Mouse (Mus musculus): ENCODE data around the gene Vps35l. TPM values are rescaled to one million over a fixed set of nuclear protein-coding genes. Genes with fewer than 3 reads are reported as not detected.

Vps35l gene
- polyA plus RNA-seq, 1 experiment from 2014 or later = 44.8 TPM

DNA sequence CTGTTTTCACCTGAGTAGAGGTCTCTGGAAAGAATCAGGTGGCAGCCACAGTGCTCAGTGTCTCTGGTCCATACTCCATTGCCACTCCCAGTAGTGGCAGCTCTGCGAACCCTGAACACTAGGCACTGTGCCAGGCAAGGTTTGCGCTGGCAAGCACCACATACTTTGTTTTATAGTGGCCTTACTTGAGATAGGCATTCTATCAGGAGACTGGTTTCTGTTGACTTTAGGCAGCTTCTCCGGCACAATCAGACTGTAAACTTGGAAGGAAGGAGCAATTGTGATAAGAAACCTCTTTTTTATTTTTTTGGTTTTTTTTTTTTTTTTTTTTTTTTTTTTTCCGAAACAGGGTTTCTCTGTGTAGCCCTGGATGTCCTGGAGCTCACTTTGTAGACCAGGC is 32.0 kb upstream of the Vps35l start:
- no peak for ATAC-seq (replicated peaks; ENCODE audit: insufficient number of reproducible peaks, insufficient read depth, low FRiP score, low read depth)
- no peak overlapping the region for H3K9ac ChIP-seq
- WGBS = 46% methylated on average over 4 of the region's 4 CpGs
- H3K9me3 ChIP-seq (replicated peaks) = no peaks in the 10 kb centered on the region
- no peak overlapping the region for H3K4me2 ChIP-seq
- H3K4me3 ChIP-seq = no peak overlapping the region
- peaks cover 22% of the 10 kb centered on the region for H3K4me1 ChIP-seq (replicated peaks)
- H3K36me3 ChIP-seq = no peaks in the 10 kb centered on the region
- H3K27me3 ChIP-seq = no peaks in the 10 kb centered on the region
- no peak overlapping the region for H3K27ac ChIP-seq

DNA sequence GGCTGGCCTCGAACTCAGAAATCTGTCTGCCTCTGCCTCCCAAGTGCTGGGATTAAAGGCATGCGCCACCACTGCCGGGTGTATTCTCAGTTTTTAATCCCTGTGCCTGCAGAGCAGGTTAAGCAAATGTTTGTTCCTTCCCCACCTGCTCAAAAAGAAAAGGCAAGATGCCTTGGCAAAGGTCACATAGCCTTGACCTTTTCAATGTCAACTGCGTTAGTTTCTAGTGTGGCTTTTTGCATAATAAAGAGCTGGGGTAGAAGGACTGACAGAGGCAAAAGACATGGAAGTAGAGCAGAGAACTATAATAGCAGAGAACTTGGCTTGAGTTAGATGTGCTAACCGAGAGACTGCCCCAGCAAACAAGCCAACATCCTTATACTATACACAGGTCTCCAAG is 29.2 kb upstream of the Vps35l start:
- Histone ChIP-seq H3K27ac (no peak overlapping the region), H3K9me3 (replicated peaks) (no peaks in the 10 kb centered on the region), H3K4me1 (replicated peaks) (peaks cover 12% of the 10 kb centered on the region), H3K4me2 (no peak overlapping the region), H3K36me3 (peaks cover 4% of the 10 kb centered on the region; the same call in 1 of the 2 replicates), H3K9ac (no peak overlapping the region), H3K4me3 (no peak overlapping the region), H3K27me3 (no peaks in the 10 kb centered on the region)
- WGBS = 76% methylated on average over 5 of the region's 5 CpGs
- no peak for ATAC-seq (replicated peaks; ENCODE audit: insufficient number of reproducible peaks, insufficient read depth, low FRiP score, low read depth)

DNA sequence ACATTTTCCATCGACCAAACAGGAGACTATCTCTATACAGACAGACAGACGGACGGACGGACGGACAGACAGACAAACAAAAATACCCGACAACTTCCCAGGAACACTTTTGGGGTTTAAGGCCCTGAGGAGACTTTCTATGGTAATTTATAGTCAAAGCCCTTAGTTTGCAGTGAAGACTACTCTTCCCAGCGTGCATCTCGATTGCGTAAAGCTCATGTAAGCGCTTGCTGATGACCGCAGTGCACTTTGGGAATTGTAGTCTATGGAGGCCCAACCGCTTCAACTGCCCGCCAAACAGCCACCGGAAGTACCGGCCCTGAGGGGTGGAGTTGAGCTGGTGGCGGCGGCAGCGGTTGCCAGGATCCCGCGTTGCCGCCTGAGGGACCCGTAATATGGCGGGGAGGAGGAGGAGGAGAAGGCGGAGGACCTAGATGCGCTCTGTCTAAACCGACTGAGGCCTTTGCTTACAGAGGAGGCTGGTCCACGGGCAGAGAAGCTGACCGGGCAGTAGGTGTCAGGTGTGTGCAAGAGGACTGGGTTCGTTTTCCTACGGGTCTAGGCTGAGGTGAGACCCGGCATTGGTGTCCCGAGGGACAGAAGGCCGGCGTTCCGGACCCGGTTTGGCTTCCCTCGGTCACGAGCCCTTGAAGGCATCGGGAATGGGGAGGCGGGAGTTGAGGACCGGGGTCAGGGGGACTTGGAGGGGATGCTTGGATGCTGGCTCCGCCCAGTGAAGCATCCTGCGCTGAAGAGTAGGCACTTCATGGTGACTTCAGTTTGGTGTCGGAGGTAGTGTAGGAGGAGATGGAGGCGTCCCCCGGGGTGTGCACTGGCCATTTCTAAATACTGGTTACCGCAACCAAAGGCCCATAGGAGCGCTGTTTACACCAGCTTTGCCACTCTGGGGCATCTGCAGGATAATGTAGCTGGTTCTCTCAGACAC is 27.5 kb upstream of the Vps35l start, which contains the start of gene Ccp110:
Gene Ccp110 (plus strand): TSS at position 325 of the 946 bp plus-strand sequence.
- H3K4me1 ChIP-seq (replicated peaks) = peaks cover 8% of the 10 kb centered on the region
- no peaks in the 10 kb centered on the region for H3K27me3 ChIP-seq
- 1% methylated on average over 48 of the region's 48 CpGs for WGBS
- H3K4me3 ChIP-seq = peak within 1 kb of the TSS; percentile 81
- peak within 1 kb of the TSS; percentile 66 for H3K9ac ChIP-seq
- H3K36me3 ChIP-seq = peaks cover 4% of the 10 kb centered on the region; the same call in 1 of the 2 replicates
- peak; percentile 95 for ATAC-seq (replicated peaks; ENCODE audit: insufficient number of reproducible peaks, insufficient read depth, low FRiP score, low read depth)
- no peak within 1 kb of the TSS for H3K27ac ChIP-seq
- peak within 1 kb of the TSS; percentile 85 for H3K4me2 ChIP-seq
- H3K9me3 ChIP-seq (replicated peaks) = no peaks in the 10 kb centered on the region

DNA sequence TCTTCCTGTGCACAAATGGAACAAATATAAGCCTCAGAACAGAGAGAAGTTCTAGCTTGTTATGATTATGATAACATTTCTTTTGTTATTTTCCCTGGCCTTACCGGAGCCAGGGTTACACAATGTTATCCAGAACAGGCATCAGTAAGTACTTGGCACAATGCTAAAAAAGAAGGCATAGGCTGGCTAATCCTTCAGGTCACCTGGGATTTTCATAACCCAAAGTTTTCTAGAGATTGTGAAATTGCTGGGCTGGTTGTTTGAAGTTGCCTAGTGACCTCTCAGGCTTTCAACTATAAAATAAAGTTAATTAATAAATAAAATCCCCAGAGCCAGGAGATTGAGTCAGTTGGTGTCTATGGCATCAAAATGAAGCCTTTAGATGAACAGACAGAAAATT is 25.2 kb upstream of the Vps35l start:
- WGBS = 83% methylated on average over 1 of the region's 1 CpGs
- Histone ChIP-seq H3K27ac (no peak overlapping the region), H3K27me3 (no peaks in the 10 kb centered on the region)

DNA sequence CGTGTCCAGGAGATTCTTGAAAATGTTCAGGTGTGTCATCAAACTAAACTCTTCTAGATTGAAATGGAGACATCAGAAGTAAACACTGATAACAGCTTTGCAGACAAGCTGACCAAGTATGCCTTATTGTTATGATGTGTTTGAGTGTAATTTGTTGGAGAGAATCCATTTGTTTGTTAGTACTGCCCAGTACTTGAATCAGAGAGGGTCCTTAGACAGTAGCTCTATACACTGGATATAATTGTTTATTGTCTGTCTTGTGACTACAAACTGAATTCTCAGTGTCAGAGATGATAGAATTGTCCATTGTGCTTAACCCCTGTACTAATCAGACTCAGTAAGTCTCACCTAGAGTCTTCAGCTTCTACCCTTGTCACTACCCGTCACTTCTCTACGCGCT is 22.0 kb upstream of the Vps35l start:
- Histone ChIP-seq H3K36me3 (peaks cover 19% of the 10 kb centered on the region; the same call in 1 of the 2 replicates), H3K9ac (no peak overlapping the region), H3K27ac (no peak overlapping the region), H3K27me3 (no peaks in the 10 kb centered on the region), H3K4me1 (replicated peaks) (peaks cover 4% of the 10 kb centered on the region), H3K4me2 (no peak overlapping the region), H3K9me3 (replicated peaks) (no peaks in the 10 kb centered on the region), H3K4me3 (no peak overlapping the region)
- 93% methylated on average over 4 of the region's 4 CpGs for WGBS
- no peak for ATAC-seq (replicated peaks; ENCODE audit: insufficient number of reproducible peaks, insufficient read depth, low FRiP score, low read depth)

More for the DNA sequence above, 25.2 kb upstream of the Vps35l start:
- Histone ChIP-seq H3K36me3 (peaks cover 4% of the 10 kb centered on the region; the same call in 1 of the 2 replicates), H3K9me3 (replicated peaks) (no peaks in the 10 kb centered on the region), H3K4me1 (replicated peaks) (peaks cover 8% of the 10 kb centered on the region), H3K4me2 (no peak overlapping the region), H3K4me3 (no peak overlapping the region), H3K9ac (no peak overlapping the region)
- ATAC-seq (replicated peaks; ENCODE audit: insufficient number of reproducible peaks, insufficient read depth, low FRiP score, low read depth) = no peak

DNA sequence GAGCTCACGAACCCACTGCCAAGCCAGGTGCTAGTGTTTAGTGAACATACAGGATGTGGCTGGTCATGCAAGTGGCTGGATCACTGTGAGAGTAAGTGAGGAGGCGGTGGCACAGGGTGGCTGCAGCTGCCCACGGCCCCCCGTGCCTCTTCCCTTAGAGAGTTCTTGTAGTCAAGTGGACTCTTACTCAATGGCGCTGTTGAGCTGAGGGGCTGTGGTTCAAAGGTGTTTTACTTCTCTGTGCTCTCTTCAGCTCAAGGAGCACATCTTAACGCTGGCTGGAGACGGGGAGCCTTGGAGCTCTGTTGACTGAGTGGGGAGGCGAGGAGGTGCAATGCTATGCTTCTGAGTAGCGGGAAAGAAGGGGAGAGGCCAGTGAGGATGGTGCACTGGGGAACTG is 16.1 kb upstream of the Vps35l start:
- WGBS = 88% methylated on average over 9 of the region's 9 CpGs
- no peak overlapping the region for H3K27ac ChIP-seq

DNA sequence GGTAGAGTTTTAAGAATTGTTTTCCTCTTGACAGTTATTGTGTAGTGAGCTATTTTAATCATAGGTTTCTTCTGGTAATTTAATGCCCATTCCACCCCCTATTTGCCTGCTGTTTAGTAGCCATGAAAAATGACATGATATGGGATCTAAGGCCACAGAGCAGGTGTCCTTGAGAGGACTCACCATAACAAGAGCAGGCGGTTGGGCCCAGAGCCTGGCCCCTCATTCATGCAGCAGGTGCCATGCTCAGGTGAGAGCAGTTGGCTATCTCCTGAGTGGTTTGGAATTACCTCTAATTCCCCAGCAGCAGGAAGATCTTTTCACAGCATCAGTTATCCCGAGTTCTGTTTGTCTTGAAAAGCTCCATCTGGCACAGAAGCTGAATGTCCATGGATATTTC is 14.6 kb upstream of the Vps35l start:
- no peaks in the 10 kb centered on the region for H3K27me3 ChIP-seq
- H3K9me3 ChIP-seq (replicated peaks) = no peaks in the 10 kb centered on the region
- H3K9ac ChIP-seq = no peak overlapping the region
- peaks cover 38% of the 10 kb centered on the region for H3K36me3 ChIP-seq
- H3K4me1 ChIP-seq (replicated peaks) = no peaks in the 10 kb centered on the region
- no peak overlapping the region for H3K4me3 ChIP-seq
- ATAC-seq (replicated peaks; ENCODE audit: insufficient number of reproducible peaks, insufficient read depth, low FRiP score, low read depth) = no peak
- H3K4me2 ChIP-seq = no peak overlapping the region
- no peak overlapping the region for H3K27ac ChIP-seq
- 81% methylated on average over 2 of the region's 2 CpGs for WGBS

More for the DNA sequence above, 16.1 kb upstream of the Vps35l start:
- Histone ChIP-seq H3K4me1 (replicated peaks) (no peaks in the 10 kb centered on the region), H3K4me2 (no peak overlapping the region), H3K9me3 (replicated peaks) (no peaks in the 10 kb centered on the region), H3K4me3 (no peak overlapping the region), H3K9ac (no peak overlapping the region), H3K27me3 (no peaks in the 10 kb centered on the region), H3K36me3 (peaks cover 34% of the 10 kb centered on the region)
- ATAC-seq (replicated peaks; ENCODE audit: insufficient number of reproducible peaks, insufficient read depth, low FRiP score, low read depth) = no peak

DNA sequence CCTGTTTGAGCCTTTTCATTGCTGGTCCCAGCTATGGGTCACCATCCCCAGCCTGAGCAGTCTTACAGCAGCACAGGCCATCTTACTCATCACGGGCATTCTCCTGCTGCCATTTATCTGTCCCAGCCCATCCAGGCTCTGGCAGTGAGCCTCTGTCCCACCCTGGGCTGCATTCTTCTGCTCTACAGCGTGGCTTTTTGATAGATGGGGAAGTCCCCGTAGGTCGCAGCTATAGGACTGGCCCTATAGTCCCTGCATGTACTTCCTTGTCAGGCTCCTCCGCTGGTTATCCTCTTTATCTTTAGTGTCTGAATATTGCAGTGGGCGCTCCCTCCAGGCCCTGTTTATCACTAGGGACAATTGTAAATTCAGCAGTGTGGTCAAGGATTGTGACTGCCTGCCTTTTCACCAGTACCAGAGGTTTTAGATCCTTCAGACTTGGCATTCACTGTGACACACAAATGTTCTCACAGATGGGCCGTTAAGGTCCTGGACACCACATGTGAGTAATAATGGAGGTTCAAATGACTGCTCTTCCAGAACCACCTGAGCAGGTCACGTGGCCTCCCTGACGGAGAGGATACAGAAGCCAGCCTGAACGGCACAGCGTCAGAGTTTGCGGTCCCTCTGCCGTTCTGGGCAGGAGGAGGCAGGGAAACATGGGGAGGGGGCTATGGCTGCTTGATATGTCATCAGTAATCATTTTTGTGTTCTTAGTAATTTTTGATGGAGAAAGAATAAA is 11.0 kb upstream of the Vps35l start:
- WGBS = 86% methylated on average over 13 of the region's 13 CpGs
- no peak overlapping the region for H3K27ac ChIP-seq
- H3K4me2 ChIP-seq = no peak overlapping the region
- H3K4me3 ChIP-seq = no peak overlapping the region
- H3K9me3 ChIP-seq (replicated peaks) = no peaks in the 10 kb centered on the region
- no peaks in the 10 kb centered on the region for H3K27me3 ChIP-seq
- no peak overlapping the region for H3K9ac ChIP-seq
- ATAC-seq (replicated peaks; ENCODE audit: insufficient number of reproducible peaks, insufficient read depth, low FRiP score, low read depth) = no peak
- H3K36me3 ChIP-seq = peaks cover 32% of the 10 kb centered on the region
- H3K4me1 ChIP-seq (replicated peaks) = no peaks in the 10 kb centered on the region

DNA sequence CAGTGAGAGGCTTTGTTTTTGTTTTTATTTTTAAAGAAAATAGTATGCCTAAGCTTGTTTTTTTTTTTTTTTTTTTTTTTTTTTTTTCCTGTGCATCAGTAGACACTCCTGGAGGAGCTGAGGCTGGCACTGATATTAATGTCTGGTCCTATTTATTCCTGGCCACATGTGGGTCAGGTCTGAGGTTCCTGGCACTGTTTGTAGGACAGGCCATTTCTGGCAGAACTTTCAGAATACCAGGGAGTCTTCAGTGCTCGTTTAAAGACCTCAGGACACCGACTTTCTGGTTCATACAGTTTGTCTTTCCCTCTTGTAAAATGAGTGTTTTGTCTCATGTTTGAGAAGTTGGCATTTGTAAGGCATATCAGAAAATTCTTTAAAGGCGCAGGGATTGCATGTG is 8.2 kb upstream of the Vps35l start:
- Histone ChIP-seq H3K4me1 (replicated peaks) (no peaks in the 10 kb centered on the region), H3K27ac (no peak overlapping the region), H3K9me3 (replicated peaks) (no peaks in the 10 kb centered on the region), H3K4me3 (no peak overlapping the region), H3K27me3 (no peaks in the 10 kb centered on the region), H3K36me3 (peaks cover 18% of the 10 kb centered on the region; the same call in 1 of the 2 replicates), H3K9ac (no peak overlapping the region), H3K4me2 (no peak overlapping the region)
- 85% methylated on average over 3 of the region's 3 CpGs for WGBS
- ATAC-seq (replicated peaks; ENCODE audit: insufficient number of reproducible peaks, insufficient read depth, low FRiP score, low read depth) = no peak

DNA sequence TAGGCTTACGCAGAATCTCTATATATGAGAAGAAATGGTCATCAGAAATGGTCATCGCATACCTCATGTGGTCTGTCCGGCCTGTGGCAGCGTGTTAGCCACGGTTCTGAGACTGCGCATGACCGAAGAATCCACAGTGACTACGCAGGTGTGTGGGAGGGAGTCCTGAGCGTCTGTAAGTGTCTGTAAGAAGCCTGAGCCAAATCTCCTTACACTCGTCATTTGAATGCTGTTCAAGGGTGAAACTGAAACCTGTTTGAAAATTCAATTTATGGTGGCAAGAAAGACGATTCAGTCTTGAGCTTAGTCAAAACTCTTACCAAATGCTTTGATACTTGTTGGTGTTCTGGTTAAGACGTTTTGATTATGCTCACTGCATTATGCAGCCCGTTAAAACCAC is 6.8 kb upstream of the Vps35l start:
- no peak for ATAC-seq (replicated peaks; ENCODE audit: insufficient number of reproducible peaks, insufficient read depth, low FRiP score, low read depth)
- Histone ChIP-seq H3K27me3 (no peaks in the 10 kb centered on the region), H3K27ac (no peak overlapping the region), H3K9ac (no peak overlapping the region), H3K4me3 (no peak overlapping the region), H3K4me1 (replicated peaks) (no peaks in the 10 kb centered on the region), H3K36me3 (peaks cover 17% of the 10 kb centered on the region; the same call in 1 of the 2 replicates), H3K4me2 (no peak overlapping the region), H3K9me3 (replicated peaks) (no peaks in the 10 kb centered on the region)
- 91% methylated on average over 13 of the region's 13 CpGs for WGBS

DNA sequence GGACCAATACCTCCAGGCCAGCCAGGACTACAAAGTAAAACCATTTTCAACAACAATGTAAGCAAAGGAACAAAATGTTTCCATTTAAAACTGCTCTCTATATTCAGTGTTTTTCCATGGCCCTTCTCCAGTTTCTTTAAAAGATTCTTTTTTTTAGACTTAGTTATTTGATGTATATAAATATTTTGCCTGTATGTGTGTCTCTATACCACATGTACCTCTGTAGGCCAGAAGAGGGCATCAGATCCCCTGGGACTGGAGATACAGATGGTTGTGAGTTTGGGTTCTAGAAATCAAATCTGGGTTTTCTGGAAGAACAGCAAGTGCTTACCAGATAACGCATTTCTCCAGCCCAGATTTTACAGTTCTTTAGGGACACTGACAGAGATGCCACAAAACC is 1.3 kb upstream of the Vps35l start:
- Histone ChIP-seq H3K4me3 (no peak overlapping the region), H3K27me3 (no peaks in the 10 kb centered on the region), H3K9ac (no peak overlapping the region), H3K4me1 (replicated peaks) (peaks cover 10% of the 10 kb centered on the region), H3K4me2 (no peak overlapping the region), H3K36me3 (no peaks in the 10 kb centered on the region; the same call in 1 of the 2 replicates), H3K27ac (no peak overlapping the region), H3K9me3 (replicated peaks) (no peaks in the 10 kb centered on the region)
- WGBS = 63% methylated on average over 1 of the region's 1 CpGs
- ATAC-seq (replicated peaks; ENCODE audit: insufficient number of reproducible peaks, insufficient read depth, low FRiP score, low read depth) = no peak
